Mouse (Mus musculus) olfactory bulb, adult 2 months (tissue): ENCODE data around the gene Serpina16.

Experiments
- CTCF ChIP-seq: fragments of 200-500 bp; IDR thresholded peaks from 2 replicates; pipeline ENCODE4 v1.5.1; 2012; ENCODE audit warnings: low read depth, mild to moderate bottlenecking, low read length, moderate library complexity; ENCODE audit not compliant: insufficient read depth
- POLR2A ChIP-seq: fragments of 200-500 bp; IDR thresholded peaks from 2 replicates; pipeline ENCODE4 v1.6.1; 2012; ENCODE audit warnings: mild to moderate bottlenecking, low read depth, low read length, moderate library complexity; ENCODE audit not compliant: insufficient read depth

DNA sequence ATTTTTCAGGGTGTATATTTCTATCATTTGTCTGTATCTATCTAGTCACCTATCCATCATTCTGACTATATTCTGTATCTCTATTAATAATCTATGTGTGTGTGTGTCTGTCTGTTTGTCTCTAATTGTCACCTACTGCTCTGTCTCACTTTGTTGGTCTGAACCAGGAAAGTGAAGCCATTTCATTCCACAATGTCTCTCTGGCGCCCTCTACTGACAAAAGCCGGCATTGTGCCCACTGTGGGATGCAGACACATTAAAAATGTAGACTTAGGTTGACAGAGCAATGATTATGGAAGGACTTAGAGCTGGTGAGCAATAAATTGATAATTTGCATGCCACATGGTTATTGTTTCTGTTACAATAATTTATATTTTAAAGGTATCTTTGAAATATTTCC is 32.6 kb downstream of the Serpina16 start:
- TF ChIP-seq POLR2A: no peak
- TF ChIP-seq CTCF: no peak
